Mouse (Mus musculus) heart, embryonic 13.5 days (tissue): ENCODE results near the gene Itm2a. TPM values are rescaled to one million over a fixed set of nuclear protein-coding genes. Genes with fewer than 3 reads are reported as not detected.

Experiments
- polyA plus RNA-seq: library from polyadenylated mRNA; unstranded; fragments of >200 nt; fragmentation: Nextera tagmentation; extraction: Ambion mirVana; gene quantifications from 2 replicates; pipeline ENCODE4 v1.2.1, GENCODE M21; 2015

The Itm2a gene
- polyA plus RNA-seq, 1 experiment from 2014 or later, result 429 TPM

Other genes with a start within 250 kb of the Itm2a start
- gene Gpr174, start 147.5 kb downstream of the Itm2a start, polyA plus RNA-seq, result not detected in 2 replicates